Mouse (Mus musculus): ENCODE measurements around the gene Ifitm6.
"Not testable (repeated sequence)": the region's sequence is repeated elsewhere in the genome, so short reads cannot be mapped to it uniquely, and the experiment has no call there.

Ifitm6 gene

GRCm38 (mm10) chr7:141040867-141041606 lies 23.3 kb upstream of the Ifitm6 start:
- no peak for DNase-seq

- DNase-seq, result no peak
Observed at GRCm38 (mm10) chr7:141039386-141040107, 21.8 kb upstream of the Ifitm6 start.

- no peak for DNase-seq
Observed at GRCm38 (mm10) chr7:141038090-141039032, 20.6 kb upstream of the Ifitm6 start.

GRCm38 (mm10) chr7:141036624-141037023 lies 18.9 kb upstream of the Ifitm6 start:
- not testable (repeated sequence) for DNase-seq

GRCm38 (mm10) chr7:141032458-141033167 lies 14.9 kb upstream of the Ifitm6 start:
- no peak for DNase-seq

- no peak for DNase-seq
Observed at GRCm38 (mm10) chr7:141030390-141030789, 12.7 kb upstream of the Ifitm6 start.

GRCm38 (mm10) chr7:141028831-141029230 lies 11.1 kb upstream of the Ifitm6 start, which contains the start of gene Gm17387:
TSS of gene Gm17387 (plus strand) at chr7:141029131.
- no peak for DNase-seq

GRCm38 (mm10) chr7:141026740-141027098 lies 9.0 kb upstream of the Ifitm6 start:
- DNase-seq, result no peak

- DNase-seq, result no peak
Observed at GRCm38 (mm10) chr7:141026097-141026739, 8.5 kb upstream of the Ifitm6 start.

GRCm38 (mm10) chr7:141024865-141025838 lies 7.4 kb upstream of the Ifitm6 start:
- no peak for DNase-seq

- DNase-seq, result no peak
Observed at GRCm38 (mm10) chr7:141021489-141022449, 4.0 kb upstream of the Ifitm6 start.

- DNase-seq, result no peak
Observed at GRCm38 (mm10) chr7:141019028-141019427, 1.3 kb upstream of the Ifitm6 start.

- no peak for DNase-seq
Observed at GRCm38 (mm10) chr7:141016707-141017697, 722 bp downstream of the Ifitm6 start.

GRCm38 (mm10) chr7:141011238-141011770 lies 6.4 kb downstream of the Ifitm6 start:
- no peak for DNase-seq

GRCm38 (mm10) chr7:141010593-141010992 lies 7.1 kb downstream of the Ifitm6 start, which contains the start of gene Ifitm3:
TSS of gene Ifitm3 (minus strand) at chr7:141010770.
- no peak for DNase-seq

GRCm38 (mm10) chr7:141009665-141010064 lies 8.1 kb downstream of the Ifitm6 start:
- DNase-seq, result no peak

- peak; percentile 50 for DNase-seq
Observed at GRCm38 (mm10) chr7:141008938-141009660, 8.6 kb downstream of the Ifitm6 start.
